Mouse (Mus musculus) layer of hippocampus, postnatal 25 days (tissue): ENCODE data around the gene Serpinb9b. TPM values are rescaled to one million over a fixed set of nuclear protein-coding genes. Genes with fewer than 3 reads are reported as not detected.

Experiments
- DNase-seq, 2 experiments: peaks; one replicate each; pipeline ENCODE4 v3.0.0; 2022; ENCODE audit warnings: mixed read lengths in 2 of 2, low spot score in 1 of 2; ENCODE audit errors: extremely low spot score in 1 of 2
- total RNA-seq, 2 experiments: library from RNA; stranded (reverse); gene quantifications; 2 replicates each; pipeline ENCODE4 v1.2.3; 2021

Gene Serpinb9b
- total RNA-seq, 2 experiments from 2014 or later: not detected

- no peak for DNase-seq
Observed at GRCm38 (mm10) chr13:33035506-33035905, 8.3 kb downstream of the Serpinb9b start.

GRCm38 (mm10) chr13:33043542-33043941 lies 16.3 kb downstream of the Serpinb9b start:
- no peak for DNase-seq

GRCm38 (mm10) chr13:33047234-33047633 lies 20.0 kb downstream of the Serpinb9b start:
- DNase-seq: no peak

- no peak for DNase-seq
Observed at GRCm38 (mm10) chr13:33048187-33048586, 21.0 kb downstream of the Serpinb9b start.

GRCm38 (mm10) chr13:33051697-33052096 lies 24.5 kb downstream of the Serpinb9b start:
- DNase-seq: no peak

GRCm38 (mm10) chr13:33063048-33063447 lies 35.8 kb downstream of the Serpinb9b start:
- no peak for DNase-seq

GRCm38 (mm10) chr13:33067387-33067977 lies 40.3 kb downstream of the Serpinb9b start:
- DNase-seq: no peak

- DNase-seq: no peak
Observed at GRCm38 (mm10) chr13:33068164-33068563, 40.9 kb downstream of the Serpinb9b start.

- no peak for DNase-seq
Observed at GRCm38 (mm10) chr13:33071776-33072175, 44.6 kb downstream of the Serpinb9b start.

GRCm38 (mm10) chr13:33074029-33074428 lies 46.8 kb downstream of the Serpinb9b start:
- no peak for DNase-seq

- no peak for DNase-seq
Observed at GRCm38 (mm10) chr13:33076247-33076646, 49.0 kb downstream of the Serpinb9b start.

- no peak for DNase-seq
Observed at GRCm38 (mm10) chr13:33077026-33077685, 49.9 kb downstream of the Serpinb9b start.

- no peak for DNase-seq
Observed at GRCm38 (mm10) chr13:33078056-33078705, 51.0 kb downstream of the Serpinb9b start, which contains the start of gene Serpinb1b. Gene Serpinb1b, plus strand, starts transcription at chr13:33078575.

GRCm38 (mm10) chr13:33079391-33079790 lies 52.2 kb downstream of the Serpinb9b start:
- no peak for DNase-seq

- DNase-seq: no peak
Observed at GRCm38 (mm10) chr13:33080356-33080755, 53.1 kb downstream of the Serpinb9b start.

- DNase-seq: no peak
Observed at GRCm38 (mm10) chr13:33083834-33084233, 56.6 kb downstream of the Serpinb9b start.

- peak; percentile 15 to 21 for DNase-seq
Observed at GRCm38 (mm10) chr13:33084975-33085694, 57.9 kb downstream of the Serpinb9b start.

- peak in 1 of 2 experiments; percentile 20 for DNase-seq
Observed at GRCm38 (mm10) chr13:33085695-33086432, 58.6 kb downstream of the Serpinb9b start.

- DNase-seq: no peak
Observed at GRCm38 (mm10) chr13:33089566-33089965, 62.4 kb downstream of the Serpinb9b start.

GRCm38 (mm10) chr13:33090546-33090945 lies 63.3 kb downstream of the Serpinb9b start:
- no peak for DNase-seq
